Mouse (Mus musculus) lung, adult 2 months (tissue): ENCODE data around the gene Eif4enif1. TPM values are rescaled to one million over a fixed set of nuclear protein-coding genes. Genes with fewer than 3 reads are reported as not detected.
A peak's percentile ranks its signal among the peaks of the same experiment; 100 is the strongest.

ENCODE experiments used
- DNase-seq: peaks from one replicate; pipeline ENCODE4 v3.0.0; 2022
- H3K4me1 ChIP-seq: fragments of 200-500 bp; 2 replicates; pipeline ENCODE4 v1.6.1; 2011; ENCODE audit warnings: low read length; ENCODE audit not compliant: control insufficient read depth, insufficient read depth
- H3K4me3 ChIP-seq: fragments of 200-500 bp; replicated peaks from 2 replicates; pipeline ENCODE3; 2011; ENCODE audit warnings: low read depth, mild to moderate bottlenecking, control low read depth, low read length; ENCODE audit errors: extremely low read depth
- CTCF ChIP-seq: fragments of 200-500 bp; IDR thresholded peaks from 2 replicates; pipeline ENCODE4 v1.5.1; 2011; ENCODE audit warnings: mild to moderate bottlenecking, low read length, control low read depth; ENCODE audit not compliant: insufficient read depth
- POLR2A ChIP-seq: fragments of 200-500 bp; IDR thresholded peaks from 2 replicates; pipeline ENCODE4 v1.6.1; 2011; ENCODE audit warnings: low read depth, mild to moderate bottlenecking, control low read depth, low read length, borderline replicate concordance; ENCODE audit errors: extremely low read depth
- WGBS: fragments of 180-500 bp; shearing (Covaris S2); methylation state at CpG from one replicate; pipeline ENCODE4 v1.1.7; 2018; 5-methylcytosine and 5-hydroxymethylcytosine counted together
- polyA plus RNA-seq: library from polyadenylated mRNA; depleted of rRNA; stranded (reverse); fragments of >200 nt; gene quantifications from 2 replicates; pipeline ENCODE4 v1.2.3, GENCODE M21; 2012

The Eif4enif1 gene
- polyA plus RNA-seq, 1 experiment, result 37.2 TPM

DNA sequence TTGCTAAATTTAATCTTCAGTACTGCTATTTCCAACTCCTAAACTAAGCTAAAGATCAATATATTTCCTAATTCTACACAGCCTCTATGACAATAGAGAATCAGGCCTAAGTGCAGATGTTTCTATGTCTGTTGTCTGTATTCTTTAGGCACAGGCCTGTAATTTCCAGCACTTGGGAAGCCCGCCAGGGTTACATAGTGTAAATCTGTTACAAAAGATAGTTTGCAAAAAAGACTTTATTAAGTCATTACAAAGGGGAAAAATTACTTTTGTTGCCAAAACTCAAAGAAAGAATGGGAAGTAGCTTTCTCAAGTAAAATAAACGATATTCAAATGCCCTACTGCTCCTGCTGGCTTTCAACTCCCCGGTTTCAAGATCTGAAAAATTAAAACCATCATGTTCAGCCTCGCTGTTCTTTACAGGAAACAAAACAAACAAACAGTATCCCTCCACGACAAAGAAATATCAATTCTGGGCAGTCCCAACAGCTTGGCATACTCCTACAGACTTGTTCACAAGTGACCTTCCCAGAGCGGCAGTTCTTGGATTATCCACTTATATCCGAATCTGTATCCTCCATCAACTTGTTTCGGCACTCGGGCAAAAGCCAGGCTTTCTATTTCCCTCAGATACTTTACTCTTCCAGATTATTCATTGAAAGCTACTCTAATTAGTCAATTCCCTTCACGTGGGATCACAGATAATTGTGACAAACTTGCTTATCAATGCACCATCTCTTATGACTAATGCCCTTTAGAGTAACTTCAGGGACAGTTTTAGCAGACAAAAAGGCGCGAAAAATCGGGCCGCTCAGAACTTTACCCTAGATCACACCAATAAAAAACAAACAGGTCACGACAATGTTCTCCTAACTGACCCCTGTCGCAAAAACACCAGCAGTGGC, 614 bp upstream of the Eif4enif1 start:
- H3K4me1 ChIP-seq, result peaks cover 3% of the 10 kb centered on the region
- TF ChIP-seq POLR2A (no peak), CTCF (no peak)
- WGBS, result 3% methylated on average over 16 of the region's 16 CpGs
- H3K4me3 ChIP-seq, result peak overlapping the region; percentile 79
- DNase-seq, result peak; percentile 10

DNA sequence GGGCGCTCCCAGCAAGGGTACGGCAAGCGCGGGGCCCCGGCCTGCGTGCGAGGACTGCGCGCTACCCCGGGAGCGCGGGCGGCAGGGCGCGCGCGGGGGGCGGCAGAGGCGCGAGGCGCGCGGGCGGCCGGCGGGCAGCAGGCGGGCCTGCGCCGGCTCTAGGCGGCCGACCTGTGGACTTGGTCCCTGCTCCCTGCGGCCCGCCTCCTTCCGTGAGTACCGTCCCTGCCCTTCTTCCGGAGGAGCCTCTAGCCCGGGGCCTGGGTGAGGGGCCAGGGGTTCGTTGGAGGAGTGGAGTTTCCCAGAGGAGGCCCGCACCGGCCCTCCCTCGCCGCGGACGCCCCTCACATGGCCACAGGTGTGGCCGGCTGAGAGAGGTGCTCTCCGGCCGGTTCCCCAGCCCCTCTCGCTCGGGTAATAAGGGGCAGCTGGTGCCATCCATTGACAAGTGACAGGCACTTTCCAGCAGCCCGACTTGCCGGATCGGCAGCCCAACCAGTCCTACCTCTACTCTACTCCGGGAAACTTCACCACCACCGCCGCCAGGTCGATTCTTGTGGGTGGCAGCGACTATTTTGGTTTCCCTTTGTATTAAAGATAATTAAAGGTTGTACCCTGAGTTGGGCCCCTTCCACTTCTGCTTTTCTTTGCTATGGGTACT, 719 bp downstream of the Eif4enif1 start:
- peak; percentile 64 for DNase-seq
- 8% methylated on average over 55 of the region's 57 CpGs for WGBS
- TF ChIP-seq CTCF (no peak), POLR2A (no peak)
- Histone ChIP-seq H3K4me3 (peak overlapping the region; percentile 67), H3K4me1 (peaks cover 3% of the 10 kb centered on the region)

DNA sequence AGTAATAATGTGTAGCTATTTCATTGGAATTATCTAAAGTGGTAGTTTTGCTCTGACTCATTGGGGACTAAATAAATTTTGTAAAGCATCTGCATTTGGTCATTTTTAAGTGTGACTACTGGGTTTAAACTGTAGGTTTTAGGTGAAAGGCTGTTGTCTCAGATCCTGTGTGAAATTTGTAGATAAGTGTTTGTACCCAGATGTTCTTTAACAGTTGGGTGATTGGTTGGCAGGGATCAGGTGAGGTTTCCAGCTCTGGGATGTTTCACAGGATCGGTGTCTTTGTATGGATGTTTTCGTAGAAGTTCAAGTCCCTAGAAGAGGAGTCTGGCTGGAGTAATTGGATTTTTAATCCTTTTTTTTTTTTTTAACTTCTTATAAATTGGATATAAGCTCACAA, 1.6 kb downstream of the Eif4enif1 start:
- Histone ChIP-seq H3K4me1 (peaks cover 3% of the 10 kb centered on the region), H3K4me3 (no peak overlapping the region)
- WGBS, result 74% methylated on average over 2 of the region's 2 CpGs
- TF ChIP-seq CTCF (no peak), POLR2A (no peak)
- DNase-seq, result no peak

DNA sequence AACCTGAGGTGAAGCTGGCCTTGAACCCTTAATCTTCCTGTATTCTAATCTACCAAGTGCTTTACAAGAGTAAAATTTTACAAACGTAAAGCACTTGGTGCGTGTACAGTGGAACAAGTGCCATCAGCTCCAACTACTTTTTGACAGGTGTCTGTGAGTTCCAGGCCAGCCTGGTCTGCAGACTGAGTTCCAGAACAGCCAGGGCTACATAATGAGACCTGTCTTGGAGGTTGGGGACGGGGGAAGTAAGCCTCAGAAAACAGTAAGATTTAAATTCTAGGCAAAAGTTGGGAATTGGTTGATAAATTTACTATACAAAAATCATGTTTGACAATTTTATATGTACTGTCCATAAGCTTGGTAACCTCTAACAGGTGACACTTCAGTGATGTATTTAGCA, 3.0 kb downstream of the Eif4enif1 start:
- DNase-seq, result no peak
- Histone ChIP-seq H3K4me1 (peaks cover 3% of the 10 kb centered on the region), H3K4me3 (no peak overlapping the region)
- TF ChIP-seq CTCF (no peak), POLR2A (no peak)
- WGBS, result 83% methylated on average over 3 of the region's 3 CpGs

DNA sequence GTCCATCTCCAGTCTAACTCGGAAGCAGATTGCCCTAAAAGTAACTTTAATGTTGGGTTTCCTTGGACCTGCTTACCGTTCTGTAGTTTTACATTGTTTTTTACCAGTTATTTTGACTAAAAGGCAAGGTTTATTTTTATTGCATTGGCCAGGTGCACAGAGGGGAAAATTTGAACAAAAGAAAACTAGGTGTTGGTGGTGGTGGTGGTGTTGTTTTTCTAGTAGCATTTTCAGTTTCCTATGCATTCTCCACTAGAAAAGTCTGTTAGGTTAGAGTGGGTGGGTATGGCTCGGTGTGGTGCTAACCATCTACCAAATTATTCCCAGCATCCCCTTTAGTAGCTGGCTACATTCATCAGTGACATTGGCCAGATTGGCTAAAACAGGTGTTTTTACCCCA, 4.6 kb downstream of the Eif4enif1 start:
- no peak overlapping the region for H3K4me3 ChIP-seq
- no peak for DNase-seq
- 88% methylated on average over 3 of the region's 3 CpGs for WGBS
- H3K4me1 ChIP-seq, result peaks cover 3% of the 10 kb centered on the region
- no peak for TF ChIP-seq POLR2A
- no peak for TF ChIP-seq CTCF

DNA sequence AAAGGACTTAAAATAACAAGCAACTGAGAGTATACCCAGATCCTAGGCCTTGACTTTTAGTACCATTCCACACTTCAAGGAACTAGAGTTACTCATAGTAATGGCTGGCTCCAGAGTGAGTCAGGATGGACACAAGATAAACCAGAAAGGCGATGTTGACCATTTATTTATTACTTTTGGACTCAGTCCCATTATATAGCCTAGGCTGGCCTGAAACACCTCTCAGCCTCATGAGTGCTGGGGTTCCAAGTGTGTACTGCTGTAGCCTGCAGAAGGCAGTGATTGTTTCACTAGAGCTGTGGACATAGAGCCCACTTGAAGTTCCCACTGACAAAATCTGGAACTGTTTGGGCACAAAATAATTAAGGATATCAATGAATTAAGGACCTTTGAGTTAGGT, 10.3 kb downstream of the Eif4enif1 start:
- H3K4me1 ChIP-seq, result no peaks in the 10 kb centered on the region
- no peak overlapping the region for H3K4me3 ChIP-seq
- TF ChIP-seq CTCF (no peak), POLR2A (no peak)
- 48% methylated on average over 1 of the region's 1 CpGs for WGBS
- no peak for DNase-seq

DNA sequence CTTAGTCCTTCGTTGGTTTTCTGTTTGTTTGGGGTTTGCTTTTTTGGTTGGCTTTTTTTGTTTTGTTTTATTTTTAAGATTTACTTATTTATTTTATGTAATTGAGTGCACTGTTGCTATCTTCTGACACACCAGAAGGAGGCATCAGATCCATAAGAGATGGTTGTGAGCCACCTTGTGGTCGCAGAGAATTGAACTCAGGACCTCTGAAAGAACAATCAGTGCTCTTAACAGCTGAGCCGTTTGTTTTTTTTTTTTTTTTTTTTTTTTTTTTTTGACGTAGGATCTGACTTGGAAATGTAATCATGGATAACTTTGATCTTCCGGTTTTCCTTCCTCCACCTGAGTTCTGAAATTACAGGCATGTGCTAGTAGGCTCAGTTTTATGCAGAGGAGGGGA, 20.9 kb downstream of the Eif4enif1 start:
- Histone ChIP-seq H3K4me1 (no peaks in the 10 kb centered on the region), H3K4me3 (no peak overlapping the region)
- no peak for DNase-seq
- no peak for TF ChIP-seq POLR2A
- no peak for TF ChIP-seq CTCF
- 45% methylated on average over 5 of the region's 5 CpGs for WGBS

DNA sequence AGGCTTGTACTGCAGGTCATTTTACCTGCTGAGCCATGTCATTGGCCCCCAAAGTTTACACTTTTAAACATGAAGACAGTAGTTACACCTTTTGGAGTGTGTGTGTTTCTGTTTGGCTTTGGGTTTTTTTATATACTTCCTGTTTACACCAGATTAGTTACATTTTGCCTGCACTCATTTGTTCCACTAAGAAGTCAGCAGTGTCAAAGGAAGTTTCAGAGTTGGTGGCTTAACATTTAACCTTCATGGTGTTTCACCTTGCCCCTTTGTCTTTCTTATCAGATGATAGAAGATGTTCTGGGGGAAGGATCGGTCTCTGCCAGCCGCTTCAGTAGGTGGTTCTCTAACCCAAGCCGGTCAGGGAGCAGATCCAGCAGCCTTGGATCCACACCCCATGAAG, 24.9 kb downstream of the Eif4enif1 start:
- 87% methylated on average over 3 of the region's 3 CpGs for WGBS

DNA sequence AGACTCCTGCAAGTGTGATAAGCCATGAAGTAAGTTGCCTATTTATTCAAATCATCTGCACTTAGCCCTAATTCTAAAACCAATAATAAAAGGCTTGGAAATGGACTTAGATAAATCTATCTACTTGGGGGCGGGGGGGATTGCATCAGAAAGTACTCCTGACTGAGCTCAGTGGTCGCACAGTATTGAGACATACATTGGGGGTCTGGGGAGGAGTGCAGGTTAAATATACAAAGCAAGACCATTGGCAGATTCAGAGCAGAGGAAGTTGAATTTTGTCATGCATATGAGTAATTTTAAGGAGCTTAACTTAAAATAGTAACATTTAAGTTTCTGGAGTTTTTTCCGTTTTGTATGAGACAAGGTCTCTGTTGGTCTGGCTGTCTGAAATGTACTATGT, 30.1 kb downstream of the Eif4enif1 start:
- Histone ChIP-seq H3K4me1 (no peaks in the 10 kb centered on the region; the same call in 1 of the 2 replicates), H3K4me3 (no peak overlapping the region)
- TF ChIP-seq POLR2A, result no peak
- TF ChIP-seq CTCF, result no peak
- 82% methylated on average over 3 of the region's 3 CpGs for WGBS
- no peak for DNase-seq

More for the DNA sequence above, 24.9 kb downstream of the Eif4enif1 start:
- no peak for DNase-seq
- H3K4me1 ChIP-seq, result no peaks in the 10 kb centered on the region; the same call in 1 of the 2 replicates
- TF ChIP-seq POLR2A, result no peak
- no peak for TF ChIP-seq CTCF
- no peak overlapping the region for H3K4me3 ChIP-seq

DNA sequence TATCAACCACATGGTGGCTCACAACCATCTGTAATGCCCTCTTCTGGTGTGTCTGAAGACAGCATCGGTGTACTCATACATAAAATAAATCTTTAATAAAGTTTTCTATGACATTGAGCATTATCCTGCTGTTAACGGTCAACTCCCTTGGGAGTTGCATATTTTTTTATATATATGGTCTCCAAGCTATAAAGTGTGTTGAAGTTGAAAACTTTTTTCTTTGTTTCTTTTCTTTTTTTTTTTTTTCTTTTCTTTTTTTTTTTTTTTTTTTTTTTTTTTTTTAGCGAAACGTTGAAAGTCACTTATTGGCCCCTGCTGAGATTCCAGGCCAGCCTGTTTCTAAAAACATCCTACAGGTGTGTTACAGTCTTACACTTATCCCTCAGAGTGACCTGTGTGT, 31.5 kb downstream of the Eif4enif1 start:
- no peak overlapping the region for H3K4me3 ChIP-seq

More for the DNA sequence above, 31.5 kb downstream of the Eif4enif1 start:
- no peak for DNase-seq
- TF ChIP-seq CTCF (no peak), POLR2A (no peak)
- 92% methylated on average over 4 of the region's 4 CpGs for WGBS
- no peaks in the 10 kb centered on the region; the same call in 1 of the 2 replicates for H3K4me1 ChIP-seq
